ENCODE assay signal across 18 mouse cellular contexts in genomic region chr4:106018936-106019335, GRCm38 (mm10).
"Had no signal": no experiment of that assay in that cellular context is flagged by ENCODE, and none has a peak within 500 bp of the region (broad histone marks: within the 10 kb centered on the region; RNA-seq: fewer than 3 reads in every experiment).

No protein-coding gene starts in this region.

- DNase-seq: layer of hippocampus, adult 9-11 months; liver, embryonic 13.5 days; lung, adult 2 months; lung, postnatal 14 days; lung, postnatal 4 days; midbrain, embryonic 14.5 days; retina, postnatal 1 day; right cerebral cortex, postnatal 25 days; spleen, adult 18-20 months; thymus, postnatal 25 days had no signal

- H3K9me3 ChIP-seq: liver, embryonic 13.5 days; neural tube, embryonic 12.5 days; neural tube, embryonic 15.5 days; stomach, embryonic 15.5 days had no signal

- H3K9ac ChIP-seq: liver, embryonic 13.5 days; neural tube, embryonic 12.5 days; neural tube, embryonic 15.5 days; stomach, embryonic 15.5 days had no signal

- H3K27ac ChIP-seq: hindbrain, postnatal 0 days; layer of hippocampus, adult 2 months; liver, embryonic 13.5 days; neural tube, embryonic 12.5 days; neural tube, embryonic 15.5 days; stomach, embryonic 15.5 days had no signal

- H3K4me1 ChIP-seq: liver, embryonic 13.5 days had no signal

- H3K27me3 ChIP-seq: liver, embryonic 13.5 days; neural tube, embryonic 12.5 days; neural tube, embryonic 15.5 days; stomach, embryonic 15.5 days had no signal

- ATAC-seq: hindbrain, postnatal 0 days; inflammation-experienced regulatory T-cells, adult 6 months; intestine, embryonic 16.5 days had no signal

- H3K4me2 ChIP-seq: liver, embryonic 13.5 days; midbrain, embryonic 11.5 days; neural tube, embryonic 12.5 days; neural tube, embryonic 15.5 days; stomach, embryonic 15.5 days had no signal

- H3K36me3 ChIP-seq: liver, embryonic 13.5 days; neural tube, embryonic 12.5 days; neural tube, embryonic 15.5 days; stomach, embryonic 15.5 days had no signal

- H3K4me3 ChIP-seq: layer of hippocampus, adult 2 months; liver, embryonic 13.5 days; neural tube, embryonic 12.5 days; neural tube, embryonic 15.5 days; stomach, embryonic 15.5 days had no signal
